Mouse (Mus musculus) MEL (cell line): ENCODE data around the gene Ppard. TPM values are rescaled to one million over a fixed set of nuclear protein-coding genes. Genes with fewer than 3 reads are reported as not detected.

Experiments
- DNase-seq: peaks from one replicate; pipeline ENCODE4 v3.0.0; 2011; ENCODE audit warnings: low read depth, low spot score
- H3K27ac ChIP-seq: 2 replicates; pipeline ENCODE4 v1.5.1; 2012; ENCODE audit warnings: low read depth, mild to moderate bottlenecking, control low read depth, low read length, moderate library complexity; ENCODE audit not compliant: control insufficient read depth
- H3K27me3 ChIP-seq, 2 experiments: fragments of 150-350 bp in 1 of 2; sonication (generic) in 1 of 2; 2 replicates each; pipeline ENCODE4 v1.6.1; 2012; ENCODE audit warnings: low read length in 2 of 2, mild to moderate bottlenecking in 2 of 2, improper control_type of control experiment in 1 of 2, moderate library complexity in 1 of 2; ENCODE audit not compliant: insufficient read depth in 2 of 2, control insufficient read depth in 1 of 2
- H3K36me3 ChIP-seq, 2 experiments: 2 replicates each; pipeline ENCODE4 v1.6.1; 2012 to 2014; ENCODE audit warnings: low read length in 2 of 2, improper control_type of control experiment in 1 of 2, inconsistent platforms in 1 of 2, mild to moderate bottlenecking in 1 of 2; ENCODE audit not compliant: insufficient read depth in 2 of 2, control insufficient read depth in 1 of 2
- H3K4me1 ChIP-seq, 2 experiments: fragments of 150-350 bp in 1 of 2; sonication (generic) in 1 of 2; 2 replicates each; pipeline ENCODE4 v1.6.1; 2012; ENCODE audit warnings: low read length in 2 of 2, improper control_type of control experiment in 1 of 2, mild to moderate bottlenecking in 1 of 2; ENCODE audit not compliant: insufficient read depth in 2 of 2, control insufficient read depth in 1 of 2
- H3K4me3 ChIP-seq, 2 experiments: fragments of 150-350 bp in 1 of 2; sonication (generic) in 1 of 2; 2 replicates each; pipeline ENCODE4 v1.5.1; 2012; ENCODE audit warnings: low read depth in 2 of 2, low read length in 2 of 2, mild to moderate bottlenecking in 2 of 2, moderate library complexity in 2 of 2, control low read depth in 1 of 2, improper control_type of control experiment in 1 of 2; ENCODE audit not compliant: control insufficient read depth in 1 of 2, insufficient read depth in 1 of 2
- H3K79me2 ChIP-seq: 2 replicates; pipeline ENCODE4 v1.6.1; 2012; ENCODE audit warnings: mild to moderate bottlenecking, low read length, moderate library complexity; ENCODE audit not compliant: control insufficient read depth, poor library complexity, insufficient read depth
- H3K9ac ChIP-seq: 2 replicates; pipeline ENCODE4 v1.6.1; 2012; ENCODE audit warnings: low read depth, mild to moderate bottlenecking, control low read depth, low read length, moderate library complexity; ENCODE audit not compliant: control insufficient read depth, poor library complexity, severe bottlenecking
- H3K9me3 ChIP-seq: fragments of 150-350 bp; sonication (generic); replicated peaks from 2 replicates; pipeline ENCODE4 v1.6.1; 2012; ENCODE audit warnings: mild to moderate bottlenecking, low read length, improper control_type of control experiment, moderate library complexity; ENCODE audit not compliant: insufficient read depth
- CHD2 ChIP-seq: IDR thresholded peaks from 2 replicates; pipeline ENCODE4 v1.6.1; 2011; ENCODE audit warnings: low read length, improper control_type of control experiment
- CTCF ChIP-seq, 3 experiments: IDR thresholded peaks in 2 of 3; conservative IDR thresholded peaks in 1 of 3; 2 replicates each; pipeline ENCODE4 v1.5.1; 2011 to 2012; ENCODE audit warnings: low read length in 3 of 3, low read depth in 2 of 3, mild to moderate bottlenecking in 2 of 3, improper control_type of control experiment in 1 of 3, inconsistent platforms in 1 of 3, mixed read lengths in 1 of 3, moderate library complexity in 1 of 3; ENCODE audit not compliant: control insufficient read depth in 1 of 3, insufficient read depth in 1 of 3, poor library complexity in 1 of 3, severe bottlenecking in 1 of 3
- ELF1 ChIP-seq: IDR thresholded peaks from 2 replicates; pipeline ENCODE4 v1.6.1; 2014; ENCODE audit warnings: low read depth, mild to moderate bottlenecking, inconsistent platforms, low read length, improper control_type of control experiment, moderate library complexity
- ETS1 ChIP-seq: IDR thresholded peaks from 2 replicates; pipeline ENCODE4 v1.6.1; 2012; ENCODE audit warnings: low read depth, mild to moderate bottlenecking, inconsistent platforms, low read length, improper control_type of control experiment, moderate library complexity
- GABPA ChIP-seq: IDR thresholded peaks from 2 replicates; pipeline ENCODE4 v1.6.1; 2012; ENCODE audit warnings: low read depth, mild to moderate bottlenecking, inconsistent platforms, low read length, improper control_type of control experiment, moderate library complexity
- GATA1 ChIP-seq: IDR thresholded peaks from 2 replicates; pipeline ENCODE4 v1.6.1; 2011; ENCODE audit warnings: low read depth, low read length, improper control_type of control experiment
- HCFC1 ChIP-seq: IDR thresholded peaks from 2 replicates; pipeline ENCODE4 v1.6.1; 2012; ENCODE audit warnings: low read depth, mild to moderate bottlenecking, inconsistent platforms, low read length, improper control_type of control experiment, moderate library complexity
- KAT2A ChIP-seq: conservative IDR thresholded peaks from 2 replicates; pipeline ENCODE4 v1.6.1; 2012; ENCODE audit warnings: low read depth, low read length, improper control_type of control experiment, inconsistent platforms
- MAX ChIP-seq: IDR thresholded peaks from 2 replicates; pipeline ENCODE4 v1.6.1; 2011; ENCODE audit warnings: low read length, improper control_type of control experiment
- MAZ ChIP-seq: IDR thresholded peaks from 2 replicates; pipeline ENCODE4 v1.6.1; 2012; ENCODE audit warnings: low read depth, mild to moderate bottlenecking, inconsistent platforms, low read length, improper control_type of control experiment
- MEF2A ChIP-seq: IDR thresholded peaks from 2 replicates; pipeline ENCODE4 v1.6.1; 2014; ENCODE audit warnings: low read depth, mild to moderate bottlenecking, inconsistent platforms, low read length, improper control_type of control experiment; ENCODE audit not compliant: poor library complexity, insufficient replicate concordance, severe bottlenecking; ENCODE audit errors: extremely low read depth
- MXI1 ChIP-seq: IDR thresholded peaks from 2 replicates; pipeline ENCODE4 v1.6.1; 2011; ENCODE audit warnings: mild to moderate bottlenecking, low read depth, low read length, improper control_type of control experiment
- MYB ChIP-seq: IDR thresholded peaks from 2 replicates; pipeline ENCODE4 v1.6.1; 2011; ENCODE audit warnings: mild to moderate bottlenecking, low read depth, low read length, improper control_type of control experiment
- NELFE ChIP-seq: IDR thresholded peaks from 2 replicates; pipeline ENCODE4 v1.6.1; 2011; ENCODE audit warnings: low read depth, low read length, improper control_type of control experiment
- NRF1 ChIP-seq: IDR thresholded peaks from 2 replicates; pipeline ENCODE4 v1.6.1; 2014; ENCODE audit warnings: low read depth, mild to moderate bottlenecking, inconsistent platforms, low read length, improper control_type of control experiment, moderate library complexity; ENCODE audit not compliant: poor library complexity, insufficient read depth, severe bottlenecking
- POLR2AphosphoS2 ChIP-seq: IDR thresholded peaks from 2 replicates; pipeline ENCODE4 v1.6.1; 2011; ENCODE audit warnings: low read length, improper control_type of control experiment
- POLR2AphosphoS5 ChIP-seq: IDR thresholded peaks from 2 replicates; pipeline ENCODE4 v1.6.1; 2012; ENCODE audit warnings: low read depth, borderline replicate concordance, mild to moderate bottlenecking, inconsistent platforms, low read length, moderate library complexity, mixed read lengths
- RAD21 ChIP-seq: IDR thresholded peaks from 2 replicates; pipeline ENCODE4 v1.6.1; 2011; ENCODE audit warnings: mild to moderate bottlenecking, low read depth, low read length, improper control_type of control experiment
- RCOR1 ChIP-seq: IDR thresholded peaks from 2 replicates; pipeline ENCODE4 v1.6.1; 2012; ENCODE audit warnings: low read depth, mild to moderate bottlenecking, inconsistent platforms, low read length, improper control_type of control experiment
- SMC3 ChIP-seq: IDR thresholded peaks from 2 replicates; pipeline ENCODE4 v1.6.1; 2011; ENCODE audit warnings: low read depth, low read length, improper control_type of control experiment
- TBP ChIP-seq: IDR thresholded peaks from 2 replicates; pipeline ENCODE4 v1.8.0; 2011; ENCODE audit warnings: low read depth, low read length, improper control_type of control experiment
- TCF12 ChIP-seq: IDR thresholded peaks from 2 replicates; pipeline ENCODE4 v1.6.1; 2014; ENCODE audit warnings: low read depth, mild to moderate bottlenecking, inconsistent platforms, low read length, improper control_type of control experiment, moderate library complexity
- UBTF ChIP-seq: IDR thresholded peaks from 2 replicates; pipeline ENCODE4 v1.6.1; 2012; ENCODE audit warnings: low read depth, mild to moderate bottlenecking, inconsistent platforms, low read length, improper control_type of control experiment, moderate library complexity, borderline replicate concordance; ENCODE audit not compliant: insufficient read depth
- ZC3H11A ChIP-seq: IDR thresholded peaks from 2 replicates; pipeline ENCODE4 v1.6.1; 2012; ENCODE audit warnings: low read depth, mild to moderate bottlenecking, inconsistent platforms, low read length, improper control_type of control experiment
- ZKSCAN1 ChIP-seq: IDR thresholded peaks from 2 replicates; pipeline ENCODE4 v1.6.1; 2012; ENCODE audit warnings: low read depth, mild to moderate bottlenecking, inconsistent platforms, low read length, improper control_type of control experiment, moderate library complexity
- ZMIZ1 ChIP-seq: IDR thresholded peaks from 2 replicates; pipeline ENCODE4 v1.6.1; 2012; ENCODE audit warnings: low read depth, mild to moderate bottlenecking, inconsistent platforms, low read length, improper control_type of control experiment, moderate library complexity
- polyA plus RNA-seq, 2 experiments: library from polyadenylated mRNA; stranded (reverse) in 1 of 2; unstranded in 1 of 2; fragments of >175 nt in 1 of 2; fragments of >200 nt in 1 of 2; gene quantifications; 2 replicates each; pipeline versions ENCODE4 v1.2.1 to v1.2.4; 2012; ENCODE audit warnings: low replicate concordance in 2 of 2, low read depth in 1 of 2; ENCODE audit not compliant: insufficient read length in 2 of 2, insufficient read depth in 1 of 2, missing spikeins in 1 of 2
- total RNA-seq: library from RNA; depleted of rRNA; stranded (reverse); fragments of 300-350 nt; gene quantifications from 2 replicates; pipeline ENCODE4 v1.2.3, GENCODE M21; 2012

Ppard gene
- total and polyA plus RNA-seq, 3 experiments, result 3.5 to 12.7 TPM; not detected in 1

DNA sequence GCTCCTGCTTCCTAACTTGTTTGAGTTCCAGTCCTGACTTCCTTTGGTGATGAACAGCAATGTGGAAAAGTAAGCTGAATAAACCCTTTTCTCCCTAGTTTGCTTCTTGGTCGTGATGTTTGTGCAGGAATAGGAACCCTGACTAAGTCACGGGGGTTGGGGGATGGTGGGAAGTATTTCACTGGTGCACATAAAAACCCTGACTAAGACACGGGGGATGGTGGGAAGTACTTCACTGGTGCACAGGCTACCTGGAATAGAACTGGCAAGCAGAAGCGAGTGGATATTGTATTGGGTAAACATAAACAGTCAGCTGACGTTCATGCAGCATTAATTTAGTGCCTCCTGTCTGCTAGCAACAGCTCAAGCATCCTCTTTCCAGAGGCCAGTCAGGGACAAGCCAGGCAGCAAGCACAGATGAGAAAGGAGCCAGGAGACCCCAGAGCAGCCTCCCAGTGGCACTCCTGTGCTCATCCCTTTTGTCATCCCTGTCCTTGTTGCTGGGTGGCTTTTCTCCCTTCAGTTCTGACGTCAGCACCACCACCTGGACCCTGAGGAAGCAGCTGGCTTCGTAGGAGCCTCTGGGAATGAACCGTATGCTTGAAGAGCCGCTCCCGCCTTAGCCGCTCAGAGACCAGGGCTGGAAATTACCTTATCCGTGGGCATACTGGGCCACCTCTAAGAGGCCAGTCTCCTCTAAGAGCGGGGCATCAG lies 30.8 kb downstream of the Ppard start:
- H3K4me1 ChIP-seq, result no peaks in the 10 kb centered on the region
- H3K4me3 ChIP-seq, result no peak overlapping the region
- H3K9me3 ChIP-seq, result no peaks in the 10 kb centered on the region
- no peaks in the 10 kb centered on the region for H3K36me3 ChIP-seq
- no peak overlapping the region for H3K9ac ChIP-seq
- H3K79me2 ChIP-seq, result no peaks in the 10 kb centered on the region
- DNase-seq, result no peak
- no peak overlapping the region for H3K27ac ChIP-seq
- H3K27me3 ChIP-seq, result no peaks in the 10 kb centered on the region
- TF ChIP-seq GATA1, result no peak
- no peak for TF ChIP-seq TCF12
- TF ChIP-seq MEF2A, result no peak
- no peak for TF ChIP-seq ELF1
- TF ChIP-seq RCOR1, result no peak
- TF ChIP-seq HCFC1, result no peak
- TF ChIP-seq UBTF, result no peak
- TF ChIP-seq CTCF (IDR thresholded peaks at IDR 0.05 in 2 of 3, conservative IDR thresholded peaks at IDR 0.05 in 1 of 3; ENCODE audit: control insufficient read depth in 1 of 3, insufficient read depth in 1 of 3, low read depth in 2 of 3, low read length in 3 of 3, poor library complexity in 1 of 3, severe bottlenecking in 1 of 3), result no peak
- TF ChIP-seq TBP, result no peak
- no peak for TF ChIP-seq CHD2
- no peak for TF ChIP-seq MXI1
- TF ChIP-seq MAZ, result no peak
- TF ChIP-seq NELFE, result no peak
- TF ChIP-seq MYB, result no peak

DNA sequence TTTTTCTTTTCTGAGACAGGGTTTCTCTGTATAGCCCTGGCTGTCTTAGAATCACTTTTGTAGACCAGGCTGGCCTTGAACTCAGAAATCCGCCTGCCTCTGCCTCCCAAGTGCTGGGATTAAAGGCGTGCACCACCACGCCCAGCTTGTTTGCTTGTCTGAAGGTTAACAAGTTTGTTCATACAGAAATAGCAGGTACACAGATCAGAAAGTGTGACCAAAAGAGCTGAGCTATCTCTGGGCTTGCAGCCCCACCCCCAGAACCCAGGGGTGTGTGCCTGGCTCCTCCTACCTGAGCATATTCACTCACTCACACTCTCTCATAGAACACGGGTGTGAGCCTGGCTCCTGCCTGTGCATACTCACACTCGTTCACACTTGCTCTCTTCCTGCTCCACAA lies 34.8 kb downstream of the Ppard start:
- TF ChIP-seq CTCF (IDR thresholded peaks at IDR 0.05 in 2 of 3, conservative IDR thresholded peaks at IDR 0.05 in 1 of 3; ENCODE audit: control insufficient read depth in 1 of 3, insufficient read depth in 1 of 3, low read depth in 2 of 3, low read length in 3 of 3, poor library complexity in 1 of 3, severe bottlenecking in 1 of 3), result no peak
- TF ChIP-seq UBTF, result no peak
- TF ChIP-seq CHD2, result no peak
- TF ChIP-seq POLR2AphosphoS2, result no peak
- TF ChIP-seq NRF1, result no peak
- TF ChIP-seq ZKSCAN1, result no peak
- TF ChIP-seq MYB, result no peak
- no peak for TF ChIP-seq MEF2A
- no peak for TF ChIP-seq ETS1
- TF ChIP-seq ZC3H11A, result no peak
- TF ChIP-seq MAX, result no peak
- no peak for TF ChIP-seq GABPA
- no peak for TF ChIP-seq ZMIZ1
- TF ChIP-seq POLR2AphosphoS5, result no peak
- TF ChIP-seq KAT2A, result no peak
- TF ChIP-seq TCF12, result no peak
- no peak for TF ChIP-seq RAD21
- TF ChIP-seq GATA1, result no peak
- no peak for TF ChIP-seq SMC3
- Histone ChIP-seq H3K4me1 (peaks cover 5 to 8% of the 10 kb centered on the region in 2 experiments), H3K4me3 (no peak overlapping the region), H3K79me2 (no peaks in the 10 kb centered on the region), H3K36me3 (no peaks in the 10 kb centered on the region; a peak in 2 of 4 replicates), H3K27ac (no peak overlapping the region), H3K9me3 (no peaks in the 10 kb centered on the region), H3K27me3 (no peaks in the 10 kb centered on the region), H3K9ac (no peak overlapping the region)
- DNase-seq, result no peak
